Mouse (Mus musculus): Measurements from ENCODE around the gene Strn.

DNA sequence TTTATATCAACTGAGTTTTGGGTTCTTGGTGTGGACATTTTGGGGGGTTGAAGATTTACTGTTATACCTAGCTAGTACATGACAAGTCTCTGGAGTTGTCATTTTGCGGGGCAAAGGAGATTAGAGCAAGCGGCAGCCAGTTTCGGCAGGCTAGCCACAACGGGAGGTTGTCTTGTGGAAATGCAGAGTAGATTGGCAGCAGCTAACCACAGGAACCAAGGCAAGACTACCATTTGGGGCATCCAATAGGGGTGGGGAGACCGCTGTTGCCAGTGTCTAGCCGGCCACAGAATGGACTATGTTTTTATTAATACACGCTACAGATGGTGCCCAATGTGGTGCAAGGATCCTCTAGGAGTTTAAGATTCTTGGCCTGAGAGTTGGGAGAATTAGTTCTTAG, 28.6 kb downstream of the Strn start:
- TF ChIP-seq POLR2A (IDR thresholded peaks at IDR 0.05; ENCODE audit: borderline replicate concordance, control insufficient read depth, low read depth, low read length) (no peak), CTCF (IDR thresholded peaks at IDR 0.05; ENCODE audit: control insufficient read depth, insufficient read depth, low read length) (no peak)
